Mouse (Mus musculus): ENCODE results near the gene Tomm40.

DNA sequence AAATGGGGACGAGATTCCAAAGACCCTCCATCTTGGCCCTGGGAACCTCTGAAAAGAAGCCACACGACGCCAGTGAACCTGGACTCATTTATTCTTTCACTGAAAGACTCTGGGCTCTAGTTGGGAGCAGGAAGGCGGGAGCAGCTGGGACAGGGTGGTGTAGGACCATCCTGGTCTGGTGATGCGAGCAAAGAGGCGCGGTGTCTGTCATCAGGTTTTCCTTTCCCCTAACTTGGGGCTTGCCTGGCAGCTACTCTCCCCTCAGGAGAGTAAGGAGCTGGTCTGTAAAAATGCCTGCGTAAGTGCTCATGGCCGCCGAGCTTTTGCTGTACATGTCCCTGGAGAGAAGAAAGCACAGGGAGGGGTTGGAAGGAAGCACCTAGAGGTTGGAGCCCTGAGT lies 43.7 kb downstream of the Tomm40 start:
- no peak for TF ChIP-seq POLR2A (IDR thresholded peaks at IDR 0.05; ENCODE audit: borderline replicate concordance, extremely low read depth, insufficient read depth, insufficient read length, poor library complexity, severe bottlenecking)
- no peak for TF ChIP-seq CTCF (IDR thresholded peaks at IDR 0.05; ENCODE audit: borderline replicate concordance, extremely low read depth, insufficient read depth, insufficient read length)

Measured in brain, embryonic 14.5 days (tissue).